Mouse (Mus musculus) cerebellum, adult 2 months (tissue): ENCODE results near the gene Adh7.

Experiments
- CTCF ChIP-seq: fragments of 200-500 bp; IDR thresholded peaks from 2 replicates; pipeline ENCODE4 v1.5.1; 2011; ENCODE audit warnings: low read depth, mild to moderate bottlenecking, control low read depth, low read length, moderate library complexity, borderline replicate concordance; ENCODE audit not compliant: insufficient read depth
- POLR2A ChIP-seq: fragments of 200-500 bp; IDR thresholded peaks from 2 replicates; pipeline ENCODE4 v1.6.1; 2011; ENCODE audit warnings: low read length, control low read depth, borderline replicate concordance; ENCODE audit not compliant: insufficient read depth

DNA sequence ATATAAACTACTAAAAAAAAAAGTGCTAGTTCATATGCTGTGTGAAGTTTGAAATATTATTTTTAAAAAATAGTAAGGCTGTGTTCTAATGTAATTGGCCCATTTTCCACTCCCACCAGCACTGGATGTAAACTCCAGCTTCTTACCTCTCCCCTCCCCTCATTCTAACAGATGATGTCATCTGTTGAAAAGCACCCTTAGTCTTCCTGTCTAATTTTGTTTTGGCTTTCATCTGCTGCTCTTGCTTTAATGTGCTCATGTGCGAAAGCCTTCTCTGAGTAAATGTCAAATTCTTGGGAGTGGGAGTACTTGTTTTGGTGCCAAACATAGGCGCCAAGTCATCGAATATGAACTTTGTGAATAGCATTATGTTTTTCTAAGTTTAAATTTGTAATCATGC is 47.1 kb downstream of the Adh7 start:
- no peak for TF ChIP-seq POLR2A
- TF ChIP-seq CTCF: no peak
